Comparison of ENCODE assay signal across 8 mouse cellular contexts in the genomic region with DNA sequence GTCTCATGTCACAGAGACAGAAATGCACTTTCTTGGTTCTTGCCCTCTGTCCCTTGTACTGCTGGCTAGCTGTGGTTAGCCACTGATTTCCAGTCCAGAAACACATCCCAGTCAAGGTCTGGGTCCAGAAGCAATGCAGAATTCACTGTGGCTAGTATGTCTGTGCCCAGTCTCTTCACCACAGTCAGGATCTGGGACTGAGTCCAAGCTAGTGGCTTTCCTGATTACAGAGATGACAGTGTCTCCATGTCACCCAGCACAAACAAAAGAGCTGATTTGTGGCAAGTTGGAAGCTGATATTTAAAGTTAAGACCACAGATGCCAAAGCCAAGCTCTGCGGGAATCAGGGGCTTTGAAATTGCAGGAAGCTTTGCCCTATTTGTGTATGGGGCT. TPM values are rescaled to one million over a fixed set of nuclear protein-coding genes. Genes with fewer than 3 reads are reported as not detected.
DNase-seq lines count a peak whose midpoint lies in the region; ATAC-seq lines count a peak whose summit lies in the region.

No protein-coding gene starts in this region.

- H3K27ac ChIP-seq in hindbrain, embryonic 12.5 days = peak overlapping the region; percentile 75; the same call in 1 of the 2 replicates
- peak overlapping the region; percentile 47; the same call in 1 of the 2 replicates for H3K27ac ChIP-seq in midbrain, embryonic 10.5 days (replicated peaks)

- ATAC-seq in hindbrain, embryonic 12.5 days (ENCODE audit: low FRiP score) = peak; percentile 43; the same call in 1 of the 2 replicates

- peaks cover 17% of the 10 kb centered on the region for H3K4me1 ChIP-seq in hindbrain, embryonic 12.5 days
- peaks cover 23% of the 10 kb centered on the region for H3K4me1 ChIP-seq in midbrain, embryonic 10.5 days

- 67% methylated on average over 1 of the region's 1 CpGs for WGBS in hindbrain, embryonic 12.5 days
- WGBS in midbrain, embryonic 10.5 days = 64% methylated on average over 1 of the region's 1 CpGs

- H3K4me2 ChIP-seq in hindbrain, embryonic 12.5 days (replicated peaks) = no peak overlapping the region

- H3K9ac ChIP-seq in hindbrain, embryonic 12.5 days = no peak overlapping the region

- no peaks in the 10 kb centered on the region for H3K9me3 ChIP-seq in hindbrain, embryonic 12.5 days (replicated peaks)
- H3K9me3 ChIP-seq in midbrain, embryonic 10.5 days (replicated peaks) = no peaks in the 10 kb centered on the region

- H3K36me3 ChIP-seq in hindbrain, embryonic 12.5 days = no peaks in the 10 kb centered on the region
- H3K36me3 ChIP-seq in midbrain, embryonic 10.5 days = no peaks in the 10 kb centered on the region

- H3K27me3 ChIP-seq in hindbrain, embryonic 12.5 days = no peaks in the 10 kb centered on the region
- H3K27me3 ChIP-seq in midbrain, embryonic 10.5 days (ENCODE audit: low read depth, poor library complexity, severe bottlenecking) = no peaks in the 10 kb centered on the region

- peak; percentile 11 for DNase-seq in kidney, postnatal 10 days
- no peak for DNase-seq in kidney, postnatal 4 days
- peak; percentile 79 to 82 for DNase-seq in cerebellum, postnatal 14 days
- no peak for DNase-seq in midbrain, embryonic 10.5 days (ENCODE audit: low spot score)
- no peak for DNase-seq in thymus, adult 18-20 months
- no peak for DNase-seq in liver
- DNase-seq in gastrocnemius, postnatal 25 days = no peak

- no peak overlapping the region for H3K4me3 ChIP-seq in hindbrain, embryonic 12.5 days
- no peak overlapping the region for H3K4me3 ChIP-seq in midbrain, embryonic 10.5 days

RNA-seq across cellular contexts. Expression of a gene that starts 39.4 kb away (rescaled TPM):
- polyA plus RNA-seq in hindbrain, embryonic 12.5 days (2016; fragmentation: Nextera tagmentation; extraction: Ambion mirVana) = 0.18 and 0.38 TPM in 2 replicates
- polyA plus RNA-seq in midbrain, embryonic 10.5 days (2016; fragmentation: Nextera tagmentation; extraction: Ambion mirVana) = 0.25 and 0.53 TPM in 2 replicates
- total RNA-seq in gastrocnemius, postnatal 25 days (2021) = not detected

Comparison
In these comparisons a context has a peak if more than half of its experiments do, and no peak if none do; other contexts are left out.
1. DNase-seq: peak in kidney, postnatal 10 days (single experiment) and cerebellum, postnatal 14 days (2 of 2); none in kidney, postnatal 4 days (0 of 2), midbrain, embryonic 10.5 days (single experiment), thymus, adult 18-20 months (0 of 2), liver (single experiment) and gastrocnemius, postnatal 25 days (single experiment).